Mouse (Mus musculus): ENCODE data around the gene E130309D02Rik. TPM values are rescaled to one million over a fixed set of nuclear protein-coding genes. Genes with fewer than 3 reads are reported as not detected.

E130309D02Rik gene
- polyA plus RNA-seq, 1 experiment, result 17.0 TPM

DNA sequence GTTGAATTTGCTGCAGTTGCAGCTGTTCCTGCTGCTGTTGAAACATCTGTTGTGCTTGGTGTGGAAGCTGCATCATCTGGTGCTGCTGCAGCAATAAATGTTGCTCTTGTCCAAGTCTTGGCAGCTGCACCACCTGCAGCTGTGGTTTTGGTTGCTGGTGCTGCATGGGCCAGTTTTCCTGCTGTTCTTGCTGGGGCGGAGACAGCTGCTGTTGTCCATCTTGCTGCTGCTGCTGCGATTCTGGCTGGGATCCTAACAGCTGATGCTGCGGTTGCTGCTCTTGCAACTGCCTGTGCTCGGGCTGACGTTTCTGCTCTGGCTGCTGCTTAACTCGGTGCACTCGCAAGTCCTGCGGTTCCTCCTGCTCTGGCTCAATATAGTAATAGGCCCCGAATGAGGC is 25.9 kb downstream of the E130309D02Rik start:
- TF ChIP-seq POLR2A (IDR thresholded peaks at IDR 0.05; ENCODE audit: borderline replicate concordance, insufficient read depth, low read length) (no peak), CTCF (IDR thresholded peaks at IDR 0.05; ENCODE audit: borderline replicate concordance, insufficient read depth, low read depth, low read length) (no peak)
- Histone ChIP-seq H3K4me3 (replicated peaks; ENCODE audit: insufficient read depth, low read depth, low read length) (no peak overlapping the region), H3K4me1 (ENCODE audit: control insufficient read depth, insufficient read depth, low read length) (no peaks in the 10 kb centered on the region), H3K27me3 (ENCODE audit: control insufficient read depth, insufficient read depth, low read length) (peaks cover 2% of the 10 kb centered on the region; the same call in 1 of the 2 replicates), H3K27ac (ENCODE audit: insufficient read depth, low read length) (no peak overlapping the region)
- DNase-seq, result no peak
- 64% methylated on average over 9 of the region's 9 CpGs for WGBS

DNA sequence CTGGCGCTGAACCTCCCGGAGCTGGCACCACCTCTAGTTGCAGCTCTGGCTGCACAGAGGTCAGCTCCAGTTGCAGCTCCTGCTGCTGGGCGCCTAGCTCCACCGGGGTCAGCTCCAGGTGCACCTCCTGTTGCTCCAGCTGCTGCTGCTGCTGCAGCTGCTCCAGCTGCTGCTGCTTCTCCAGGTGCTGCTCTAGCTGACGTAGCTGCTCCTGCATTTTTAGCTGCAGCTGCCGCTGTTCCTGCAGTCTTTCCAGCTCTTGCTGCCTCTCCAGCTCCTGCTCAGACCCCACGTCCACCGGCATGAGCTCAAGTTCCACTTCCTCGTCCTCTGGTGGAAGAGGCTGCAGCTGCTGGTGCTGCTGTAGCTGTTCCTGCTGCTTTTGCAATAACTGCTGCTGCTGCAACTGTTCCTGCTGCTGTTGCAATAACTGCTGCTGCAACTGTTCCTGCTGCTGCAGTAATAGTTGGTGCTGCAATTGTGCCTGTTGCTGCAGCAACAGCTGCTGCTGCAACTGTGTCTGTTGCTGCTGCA is 26.7 kb downstream of the E130309D02Rik start:
- TF ChIP-seq POLR2A (IDR thresholded peaks at IDR 0.05; ENCODE audit: borderline replicate concordance, insufficient read depth, low read length), result no peak
- TF ChIP-seq CTCF (IDR thresholded peaks at IDR 0.05; ENCODE audit: borderline replicate concordance, insufficient read depth, low read depth, low read length), result no peak
- Histone ChIP-seq H3K4me3 (replicated peaks; ENCODE audit: insufficient read depth, low read depth, low read length) (peak overlapping the region; percentile 57), H3K27me3 (ENCODE audit: control insufficient read depth, insufficient read depth, low read length) (peaks cover 2% of the 10 kb centered on the region; the same call in 1 of the 2 replicates), H3K4me1 (ENCODE audit: control insufficient read depth, insufficient read depth, low read length) (no peaks in the 10 kb centered on the region), H3K27ac (ENCODE audit: insufficient read depth, low read length) (no peak overlapping the region)
- WGBS, result 43% methylated on average over 9 of the region's 9 CpGs
- DNase-seq, result no peak

DNA sequence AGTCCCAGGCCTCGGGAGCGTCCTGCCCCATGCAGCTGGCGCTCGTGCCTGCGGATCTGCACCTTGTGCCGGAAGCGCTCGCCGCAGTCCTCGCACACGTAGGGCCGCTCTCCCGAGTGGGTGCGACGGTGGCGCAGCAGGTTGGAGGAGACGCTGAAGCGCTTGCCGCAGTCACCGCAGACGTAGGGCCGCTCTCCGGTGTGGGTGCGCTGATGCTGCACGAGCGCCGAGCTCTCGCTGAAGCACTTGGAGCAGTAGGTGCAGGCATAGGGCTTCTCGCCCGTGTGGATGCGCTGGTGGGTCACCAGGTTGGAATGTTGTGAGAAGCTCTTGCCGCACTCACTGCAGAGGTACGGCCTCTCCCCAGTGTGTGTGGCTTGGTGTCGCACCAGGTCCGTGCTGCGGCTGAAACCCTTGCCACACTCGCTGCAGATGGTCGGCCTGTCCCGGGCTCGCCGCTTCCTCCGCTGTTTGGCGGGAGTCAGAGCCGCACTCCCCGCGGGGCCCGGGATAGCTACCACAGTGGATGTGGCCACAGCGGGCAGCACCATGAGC is 27.3 kb downstream of the E130309D02Rik start:
- 6% methylated on average over 48 of the region's 48 CpGs for WGBS
- no peaks in the 10 kb centered on the region for H3K27me3 ChIP-seq (ENCODE audit: control insufficient read depth, insufficient read depth, low read length)
- peak; percentile 55 to 69 for DNase-seq
- TF ChIP-seq POLR2A (IDR thresholded peaks at IDR 0.05; ENCODE audit: borderline replicate concordance, insufficient read depth, low read length) (0 out of 2 replicates have a peak, but pooled peaks have one; percentile 12), CTCF (IDR thresholded peaks at IDR 0.05; ENCODE audit: borderline replicate concordance, insufficient read depth, low read depth, low read length) (no peak)
- H3K4me3 ChIP-seq (replicated peaks; ENCODE audit: insufficient read depth, low read depth, low read length), result peak overlapping the region; percentile 57
- no peaks in the 10 kb centered on the region for H3K4me1 ChIP-seq (ENCODE audit: control insufficient read depth, insufficient read depth, low read length)
- no peak overlapping the region for H3K27ac ChIP-seq (ENCODE audit: insufficient read depth, low read length)

DNA sequence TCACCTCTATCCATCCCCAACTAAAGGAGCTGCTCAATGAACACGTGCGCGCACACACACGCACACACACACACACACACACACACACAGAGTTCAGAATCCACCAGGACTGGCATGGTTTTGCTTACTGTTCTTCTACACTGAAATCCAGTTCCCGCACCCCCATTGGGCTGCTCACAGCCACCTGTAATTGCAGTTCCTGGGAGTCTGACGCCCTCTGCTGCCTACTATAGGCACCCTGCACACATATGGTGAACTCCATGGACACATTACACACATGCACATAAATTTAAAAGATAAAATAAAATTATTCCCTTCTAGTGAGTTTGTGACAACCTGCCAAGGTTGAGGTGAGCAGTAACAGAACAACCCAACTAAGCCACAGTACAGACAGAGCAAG is 30.4 kb downstream of the E130309D02Rik start:
- DNase-seq, result no peak
- WGBS, result 51% methylated on average over 6 of the region's 6 CpGs
- TF ChIP-seq CTCF (IDR thresholded peaks at IDR 0.05; ENCODE audit: borderline replicate concordance, insufficient read depth, low read depth, low read length) (peak; percentile 43; the same call in 1 of the 2 replicates), POLR2A (IDR thresholded peaks at IDR 0.05; ENCODE audit: borderline replicate concordance, insufficient read depth, low read length) (no peak)
- Histone ChIP-seq H3K4me1 (ENCODE audit: control insufficient read depth, insufficient read depth, low read length) (no peaks in the 10 kb centered on the region), H3K4me3 (replicated peaks; ENCODE audit: insufficient read depth, low read depth, low read length) (no peak overlapping the region), H3K27me3 (ENCODE audit: control insufficient read depth, insufficient read depth, low read length) (no peaks in the 10 kb centered on the region), H3K27ac (ENCODE audit: insufficient read depth, low read length) (no peak overlapping the region)

DNA sequence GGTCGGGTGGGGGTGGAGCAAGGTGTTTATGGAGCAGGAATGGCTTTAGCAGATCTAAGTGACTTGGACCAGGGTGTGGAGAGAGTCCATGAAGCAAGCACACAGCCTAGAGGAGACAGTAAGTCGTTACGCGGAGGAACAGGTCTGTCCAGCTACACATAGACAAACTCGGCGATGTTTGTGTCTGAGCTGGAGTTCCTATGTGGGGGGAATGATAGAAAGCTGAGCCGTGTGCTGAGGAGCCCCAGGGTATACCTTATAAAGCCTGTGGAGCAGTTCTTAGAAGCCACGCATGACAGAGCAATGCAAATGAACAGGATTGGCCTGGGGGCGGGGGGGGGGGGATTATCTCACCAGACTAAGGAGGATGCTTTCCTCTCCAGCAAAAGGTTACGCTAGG is 35.9 kb downstream of the E130309D02Rik start:
- no peak for TF ChIP-seq POLR2A (IDR thresholded peaks at IDR 0.05; ENCODE audit: borderline replicate concordance, insufficient read depth, low read length)
- no peak for TF ChIP-seq CTCF (IDR thresholded peaks at IDR 0.05; ENCODE audit: borderline replicate concordance, insufficient read depth, low read depth, low read length)
- DNase-seq, result no peak
- no peaks in the 10 kb centered on the region for H3K4me1 ChIP-seq (ENCODE audit: control insufficient read depth, insufficient read depth, low read length)
- no peak overlapping the region for H3K27ac ChIP-seq (ENCODE audit: insufficient read depth, low read length)
- WGBS, result 48% methylated on average over 10 of the region's 10 CpGs
- no peak overlapping the region for H3K4me3 ChIP-seq (replicated peaks; ENCODE audit: insufficient read depth, low read depth, low read length)
- H3K27me3 ChIP-seq (ENCODE audit: control insufficient read depth, insufficient read depth, low read length), result no peaks in the 10 kb centered on the region

DNA sequence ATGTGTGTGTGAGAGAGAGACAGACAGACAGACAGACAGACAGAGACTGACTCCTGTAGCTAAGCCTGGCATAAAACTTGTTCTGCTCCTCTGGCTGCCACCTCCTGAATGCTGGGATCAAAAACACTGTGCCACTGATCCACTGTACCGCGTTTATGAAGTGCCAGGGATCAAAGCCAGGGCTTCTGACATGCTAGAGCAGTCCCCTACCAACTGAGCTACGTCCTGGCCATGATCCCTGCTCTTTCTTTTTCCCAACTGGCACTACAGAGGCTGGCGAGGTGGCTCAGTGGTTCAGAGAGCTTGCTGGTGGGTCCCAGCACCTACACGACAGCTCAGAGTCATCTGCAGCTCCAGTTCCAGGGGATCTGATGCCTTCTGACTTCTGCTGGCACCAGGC is 39.4 kb downstream of the E130309D02Rik start:
- H3K27me3 ChIP-seq (ENCODE audit: control insufficient read depth, insufficient read depth, low read length), result no peaks in the 10 kb centered on the region
- 13% methylated on average over 5 of the region's 5 CpGs for WGBS
- TF ChIP-seq CTCF (IDR thresholded peaks at IDR 0.05; ENCODE audit: borderline replicate concordance, insufficient read depth, low read depth, low read length), result no peak
- no peak for TF ChIP-seq POLR2A (IDR thresholded peaks at IDR 0.05; ENCODE audit: borderline replicate concordance, insufficient read depth, low read length)
- no peak overlapping the region for H3K4me3 ChIP-seq (replicated peaks; ENCODE audit: insufficient read depth, low read depth, low read length)
- no peak for DNase-seq
- no peak overlapping the region for H3K27ac ChIP-seq (ENCODE audit: insufficient read depth, low read length)
- peaks cover 5% of the 10 kb centered on the region for H3K4me1 ChIP-seq (ENCODE audit: control insufficient read depth, insufficient read depth, low read length)

DNA sequence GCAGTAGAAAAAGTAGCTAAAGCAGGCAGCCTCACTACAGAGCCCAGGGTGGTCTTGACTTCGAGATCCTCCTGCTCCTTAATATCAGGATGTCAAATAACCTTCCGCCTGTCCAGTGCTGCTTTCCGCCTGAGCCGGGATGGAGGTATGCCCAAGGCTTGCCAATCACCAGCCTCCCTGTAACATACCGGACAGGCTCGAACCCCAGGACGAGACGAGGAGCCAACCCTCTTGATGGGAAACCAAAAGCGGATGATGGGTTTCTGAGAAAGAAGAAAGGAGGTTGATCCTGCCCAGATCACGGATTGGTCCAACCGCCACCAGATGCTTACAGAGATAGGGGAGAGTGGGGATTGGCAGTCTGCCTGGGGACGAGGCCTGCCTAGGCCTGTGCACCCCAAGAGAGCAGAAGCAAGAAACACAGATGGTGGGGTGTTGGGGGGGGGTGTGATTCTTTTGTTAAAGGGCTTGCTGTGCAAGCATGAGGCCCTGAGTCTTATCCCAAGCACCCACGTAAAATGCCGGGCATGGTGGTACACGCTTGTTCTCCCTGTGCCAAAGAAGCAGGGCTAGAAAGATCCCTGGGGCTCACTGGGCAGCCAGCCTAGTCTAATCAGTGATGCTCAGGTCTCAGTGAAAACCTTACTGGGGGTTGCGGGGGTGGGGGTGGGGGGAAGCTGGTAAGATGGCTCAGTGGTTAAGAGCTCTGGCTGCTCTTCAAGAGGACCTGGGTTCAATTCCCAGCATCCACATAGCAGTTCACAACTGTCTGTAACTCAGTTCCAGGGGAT is 42.4 kb downstream of the E130309D02Rik start:
- no peak for DNase-seq
- Histone ChIP-seq H3K27ac (ENCODE audit: insufficient read depth, low read length) (no peak overlapping the region), H3K4me3 (replicated peaks; ENCODE audit: insufficient read depth, low read depth, low read length) (no peak overlapping the region), H3K27me3 (ENCODE audit: control insufficient read depth, insufficient read depth, low read length) (no peaks in the 10 kb centered on the region), H3K4me1 (ENCODE audit: control insufficient read depth, insufficient read depth, low read length) (peaks cover 12% of the 10 kb centered on the region)
- no peak for TF ChIP-seq POLR2A (IDR thresholded peaks at IDR 0.05; ENCODE audit: borderline replicate concordance, insufficient read depth, low read length)
- no peak for TF ChIP-seq CTCF (IDR thresholded peaks at IDR 0.05; ENCODE audit: borderline replicate concordance, insufficient read depth, low read depth, low read length)
- 36% methylated on average over 16 of the region's 16 CpGs for WGBS

Data from cerebellum, adult 2 months (tissue).